Mouse (Mus musculus) CD8-positive naive resting alpha-beta T cell, adult 2 months (primary cell): ENCODE results near the gene Fsd1l.
"Not testable (repeated sequence)": the region's sequence is repeated elsewhere in the genome, so short reads cannot be mapped to it uniquely, and the experiment has no call there.

Source experiments
- DNase-seq, 2 experiments: peaks; one replicate each; pipeline ENCODE4 v3.0.0; 2022; ENCODE audit warnings: low read depth in 2 of 2, low spot score in 2 of 2

Gene Fsd1l

DNA sequence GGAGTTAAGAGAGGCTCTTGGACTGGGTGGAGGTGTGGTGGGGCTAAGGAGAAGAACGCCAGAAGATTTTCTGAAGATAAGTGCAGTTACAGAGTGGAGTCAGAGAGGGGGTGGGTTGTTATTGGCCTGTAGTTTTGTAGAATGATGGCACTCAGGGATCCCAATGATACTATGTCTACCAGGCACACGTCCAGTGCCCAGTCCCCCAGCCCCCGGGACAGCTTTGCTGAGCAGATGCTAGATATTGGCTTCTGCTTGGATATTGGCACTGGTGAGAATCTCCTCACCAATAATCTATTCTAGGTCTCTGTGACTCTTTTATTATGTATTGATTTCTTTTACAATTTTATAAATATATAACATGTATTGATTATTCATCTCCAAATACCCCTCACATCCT is 6.0 kb upstream of the Fsd1l start:
- no peak for DNase-seq

GRCm38 (mm10) chr4:53628924-53629323 is 2.3 kb upstream of the Fsd1l start:
- DNase-seq, result no peak

DNA sequence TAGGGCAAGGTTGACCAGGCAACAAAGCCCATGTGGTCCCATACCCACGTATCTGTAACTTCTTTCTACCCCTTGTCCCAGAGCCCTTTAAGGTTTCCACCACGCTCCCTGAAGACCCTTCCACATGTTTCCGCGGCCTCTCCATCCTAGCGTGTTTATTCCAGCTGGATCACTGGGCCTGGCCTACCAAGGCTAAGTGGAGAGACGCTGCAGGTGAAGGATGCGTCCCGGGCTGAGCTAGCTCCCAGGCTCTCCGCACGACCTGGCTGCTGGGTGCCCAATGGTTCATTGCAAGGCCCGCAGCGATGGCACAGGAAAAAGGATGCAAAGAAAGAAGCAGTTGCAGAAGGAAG is 332 bp upstream of the Fsd1l start:
- DNase-seq, result no peak

DNA sequence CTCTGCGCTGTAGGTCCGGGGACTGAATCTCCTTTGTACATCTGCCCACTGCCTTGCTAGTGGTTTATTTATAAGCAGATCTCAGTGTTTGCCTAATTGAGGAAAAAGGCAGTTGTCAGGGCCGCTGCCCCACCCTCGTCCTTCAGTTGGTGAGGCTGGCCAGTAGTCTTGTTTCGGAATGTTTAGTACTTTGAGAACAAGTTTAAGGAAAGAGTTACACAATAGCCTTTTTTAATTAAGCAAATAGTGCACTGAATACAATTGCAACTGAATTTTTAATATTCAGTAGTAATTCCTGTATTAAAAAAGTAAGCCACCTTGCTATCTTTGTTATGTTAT is 709 bp downstream of the Fsd1l start:
- DNase-seq, result no peak

DNA sequence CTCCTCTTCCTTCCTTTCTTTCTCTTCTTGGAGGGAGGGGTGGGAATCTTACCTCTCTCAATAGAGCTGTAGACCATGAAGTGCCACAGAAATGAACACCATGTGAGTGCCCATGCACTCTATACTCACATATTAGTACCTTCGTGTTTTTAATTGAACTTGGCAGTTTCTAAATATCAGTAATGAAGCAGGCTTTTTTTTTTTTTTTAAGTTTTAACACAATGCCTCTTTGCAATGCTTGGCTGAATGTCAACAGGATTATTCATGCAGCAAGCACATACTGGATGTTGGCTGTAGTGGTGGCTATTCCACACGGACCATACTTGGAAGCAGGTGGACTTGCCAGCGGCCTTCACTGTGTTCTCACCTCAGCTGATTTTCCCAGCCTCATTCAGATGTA is 4.1 kb downstream of the Fsd1l start:
- no peak for DNase-seq

GRCm38 (mm10) chr4:53637269-53637909 is 6.1 kb downstream of the Fsd1l start:
- no peak for DNase-seq

DNA sequence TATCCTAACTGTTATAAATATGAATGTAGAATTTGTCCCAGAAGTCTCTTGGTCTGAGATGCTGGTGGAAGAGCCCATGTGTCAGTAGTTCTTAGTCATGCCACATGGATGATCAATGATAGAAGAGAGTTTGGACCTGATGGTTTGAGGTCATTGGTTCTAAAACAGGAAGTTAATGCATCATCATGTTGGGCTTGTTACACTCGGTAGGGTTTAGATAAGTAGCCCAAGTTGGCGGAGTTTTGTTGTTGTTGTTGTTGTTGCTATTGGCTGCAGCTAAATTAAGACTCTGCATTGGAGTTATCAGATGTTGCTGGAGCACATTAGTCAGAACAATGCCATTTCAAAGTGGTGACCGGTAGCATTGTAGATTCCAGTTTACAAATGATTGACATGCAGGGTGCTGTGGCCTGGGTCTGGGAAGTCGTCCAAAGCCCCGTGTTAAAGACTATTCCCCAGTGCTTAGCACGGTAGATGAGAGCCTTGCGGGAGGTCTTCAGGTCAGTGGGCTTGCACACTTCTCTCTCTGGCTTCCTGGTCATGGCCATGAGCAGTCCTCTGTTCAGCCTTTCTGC is 7.4 kb downstream of the Fsd1l start:
- DNase-seq, result no peak

GRCm38 (mm10) chr4:53658029-53658428 is 26.8 kb downstream of the Fsd1l start:
- no peak for DNase-seq

- DNase-seq, result no peak
Observed at GRCm38 (mm10) chr4:53660711-53661110, 29.4 kb downstream of the Fsd1l start.

- DNase-seq, result no peak
Observed at GRCm38 (mm10) chr4:53682092-53682491, 50.8 kb downstream of the Fsd1l start.

DNA sequence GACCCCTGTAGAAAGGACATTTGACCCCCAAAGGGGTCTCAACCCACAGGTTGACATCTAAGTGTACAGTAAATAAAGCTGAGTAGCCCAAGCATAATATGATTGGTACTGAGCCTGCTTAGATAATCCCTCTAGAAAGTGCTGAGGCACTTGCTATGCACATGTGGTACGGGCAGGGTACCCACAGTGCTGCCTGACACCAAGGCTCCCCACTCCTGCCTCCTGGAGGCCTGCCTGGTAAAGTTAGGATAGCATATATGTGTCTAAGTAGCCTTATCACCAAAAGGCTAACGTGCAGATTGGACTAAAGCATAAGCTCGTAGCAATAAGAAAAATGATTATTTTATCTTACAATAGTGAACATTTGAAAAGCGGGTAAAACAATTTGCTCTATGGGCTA is 57.7 kb downstream of the Fsd1l start:
- DNase-seq, result no peak

DNA sequence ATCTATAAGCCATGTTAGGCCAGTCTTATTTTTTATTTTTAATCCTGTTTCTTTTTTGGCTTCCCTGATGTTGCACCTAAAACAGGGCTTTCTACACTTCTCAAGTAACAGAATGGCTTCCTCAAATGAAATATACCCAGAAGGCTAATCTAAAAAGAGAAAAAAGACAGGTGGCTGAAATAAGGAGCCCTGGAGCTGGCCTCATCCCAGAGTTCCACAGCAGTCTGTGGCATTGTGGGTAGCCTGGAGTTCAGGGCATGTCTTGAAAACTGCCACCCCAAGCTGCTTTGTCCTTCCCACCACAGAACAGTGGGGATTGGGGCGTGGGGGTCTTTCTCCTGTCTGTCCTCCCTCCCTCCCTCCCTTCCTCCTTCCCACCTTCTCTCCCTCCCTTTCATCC is 60.1 kb downstream of the Fsd1l start:
- no peak for DNase-seq

- not testable (repeated sequence) for DNase-seq
Observed at GRCm38 (mm10) chr4:53709166-53709565, 77.9 kb downstream of the Fsd1l start.

GRCm38 (mm10) chr4:53710021-53710420 is 78.8 kb downstream of the Fsd1l start:
- no peak for DNase-seq

GRCm38 (mm10) chr4:53710555-53711328 is 79.5 kb downstream of the Fsd1l start:
- no peak for DNase-seq

GRCm38 (mm10) chr4:53713704-53714050 is 82.4 kb downstream of the Fsd1l start, which contains the start of gene Fktn:
Gene Fktn, plus strand, starts transcription at chr4:53713998.
- DNase-seq, result no peak

DNA sequence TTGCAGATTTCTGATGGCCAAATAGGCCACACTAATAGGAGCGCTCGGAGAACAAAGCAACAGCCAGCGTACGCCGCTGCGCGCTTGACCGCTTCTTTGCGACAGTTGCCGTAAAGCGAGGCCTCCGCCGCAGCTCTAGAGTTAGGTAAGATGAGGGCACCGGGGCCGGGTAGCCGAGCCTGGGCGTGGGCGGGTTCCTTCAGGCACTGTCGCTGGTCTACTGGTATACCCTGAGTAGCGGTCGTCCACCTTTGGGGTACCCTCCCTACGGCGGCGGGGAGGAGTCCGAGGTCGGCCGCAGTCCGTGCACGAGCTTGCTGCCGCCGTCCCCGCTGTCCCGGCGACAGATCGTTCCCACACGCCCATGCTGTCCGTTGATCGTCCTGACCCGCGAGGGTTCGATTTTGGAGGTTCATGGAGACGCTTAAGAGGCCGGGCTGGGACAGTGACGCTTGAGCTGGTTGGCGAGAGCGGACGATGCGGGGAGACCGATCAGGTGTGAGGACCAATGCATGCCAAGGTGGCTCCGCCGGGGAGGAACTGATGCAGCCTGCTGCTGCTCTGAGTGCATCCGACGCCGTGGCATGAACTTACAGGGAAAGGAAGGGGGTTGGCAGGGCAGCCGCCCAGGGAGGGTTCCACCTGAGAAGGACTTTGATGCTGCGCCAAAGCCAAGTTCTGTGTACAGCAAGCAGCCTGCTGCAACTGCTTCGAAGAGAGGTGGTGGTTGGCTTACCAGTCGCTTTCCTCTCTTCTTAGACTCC is 83.0 kb downstream of the Fsd1l start:
- DNase-seq, result peak; percentile 55 to 76

GRCm38 (mm10) chr4:53715977-53716376 is 84.7 kb downstream of the Fsd1l start:
- DNase-seq, result peak in 1 of 2 experiments; percentile 6

DNA sequence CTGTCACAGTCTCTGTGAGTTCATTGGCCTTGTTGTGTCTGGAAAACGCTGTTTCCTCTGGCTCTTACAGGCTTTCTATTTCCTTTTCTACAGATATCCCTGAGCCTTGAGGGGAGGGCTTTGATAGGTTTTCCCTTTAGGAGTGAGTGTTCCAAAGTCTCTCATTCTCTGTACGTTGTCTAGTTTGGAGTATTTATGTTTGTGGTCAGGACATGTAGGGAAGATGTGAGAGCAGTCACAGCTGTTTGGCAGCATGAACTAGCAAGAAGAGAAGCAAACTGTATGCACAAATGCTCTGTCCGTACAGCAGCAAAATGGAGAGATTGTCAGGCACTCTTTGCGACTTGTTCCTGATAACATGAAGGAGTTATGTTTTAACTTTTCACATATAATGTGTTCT is 86.3 kb downstream of the Fsd1l start:
- DNase-seq, result no peak

GRCm38 (mm10) chr4:53718261-53718660 is 87.0 kb downstream of the Fsd1l start:
- DNase-seq, result no peak

DNA sequence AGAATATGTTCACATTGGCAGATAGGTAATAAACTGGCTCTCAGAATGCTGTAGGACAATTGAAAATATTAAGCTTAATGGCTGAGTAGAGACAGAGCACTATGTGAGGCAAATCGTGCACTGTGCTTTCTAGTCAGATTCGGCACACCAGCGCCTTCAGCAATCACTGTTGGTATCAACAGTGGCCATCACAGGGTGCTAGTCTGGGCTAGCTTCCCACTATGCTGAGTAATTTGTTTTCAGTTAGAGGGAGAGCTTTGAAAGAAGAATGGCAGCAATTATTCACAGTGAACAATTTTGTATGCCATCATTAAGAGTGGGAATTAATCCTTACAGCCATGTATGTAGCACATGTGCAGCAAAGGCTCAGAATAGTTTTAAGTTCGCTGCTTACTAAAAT is 91.2 kb downstream of the Fsd1l start:
- no peak for DNase-seq

- not testable (repeated sequence) for DNase-seq
Observed at GRCm38 (mm10) chr4:53726100-53726499, 94.8 kb downstream of the Fsd1l start.
